Mouse (Mus musculus): Measurements from ENCODE around the gene Nelfb. TPM values are rescaled to one million over a fixed set of nuclear protein-coding genes. Genes with fewer than 3 reads are reported as not detected.
"Not testable (repeated sequence)": the region's sequence is repeated elsewhere in the genome, so short reads cannot be mapped to it uniquely, and the experiment has no call there.

Nelfb gene
- 10 to 100 TPM; 24.1 to 26.1 TPM for total RNA-seq (2021)
- long read RNA-seq, experiment 1, transcript Nelfb-201 (13 exons, 2,637 nt) = major isoform, 50 of 71 reads
- long read RNA-seq, experiment 1, partial matches to known transcripts = 4 of 71 reads
- long read RNA-seq, experiment 1, other reads (novel, unspliced or antisense) = 16 of 71 reads
- long read RNA-seq, experiment 2, transcript Nelfb-201 (13 exons, 2,637 nt) = major isoform, 65 of 81 reads
- long read RNA-seq, experiment 2, partial matches to known transcripts = 3 of 81 reads
- long read RNA-seq, experiment 2, other reads (novel, unspliced or antisense) = 10 of 81 reads

- intact Hi-C loops (cut with DNase I; ENCODE audit: low total_unique reads) = no loop called here
- peak; percentile 93 for DNase-seq
Measured at GRCm38 (mm10) chr2:25211121-25211670, at the start of gene Nelfb. Gene Nelfb (minus strand): TSS chr2:25211489.

GRCm38 (mm10) chr2:25258887-25259286, 47.6 kb upstream of the Nelfb start:
- intact Hi-C loops (cut with DNase I; ENCODE audit: low total_unique reads) = no loop called here

DNA sequence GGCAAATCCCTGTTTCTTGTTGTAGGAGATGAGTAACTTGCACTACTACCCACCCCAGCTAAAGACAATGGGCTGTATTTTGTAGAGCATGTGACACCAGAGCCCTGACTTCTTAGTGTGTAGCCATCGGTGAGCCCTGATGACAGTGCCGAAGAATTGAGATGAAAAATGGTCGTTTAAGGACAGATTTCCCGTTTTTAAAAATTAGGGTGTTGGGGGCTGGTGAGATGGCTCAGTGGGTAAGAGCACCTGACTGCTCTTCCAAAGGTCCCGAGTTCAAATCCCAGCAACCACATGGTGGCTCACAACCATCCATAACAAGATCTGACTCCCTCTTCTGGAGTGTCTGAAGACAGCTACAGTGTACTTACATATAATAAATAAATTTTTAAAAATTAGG, 46.0 kb upstream of the Nelfb start:
- intact Hi-C loops (cut with DNase I; ENCODE audit: low total_unique reads) = not testable (repeated sequence)

More at GRCm38 (mm10) chr2:25258887-25259286, 47.6 kb upstream of the Nelfb start:
- DNase-seq = no peak

DNA sequence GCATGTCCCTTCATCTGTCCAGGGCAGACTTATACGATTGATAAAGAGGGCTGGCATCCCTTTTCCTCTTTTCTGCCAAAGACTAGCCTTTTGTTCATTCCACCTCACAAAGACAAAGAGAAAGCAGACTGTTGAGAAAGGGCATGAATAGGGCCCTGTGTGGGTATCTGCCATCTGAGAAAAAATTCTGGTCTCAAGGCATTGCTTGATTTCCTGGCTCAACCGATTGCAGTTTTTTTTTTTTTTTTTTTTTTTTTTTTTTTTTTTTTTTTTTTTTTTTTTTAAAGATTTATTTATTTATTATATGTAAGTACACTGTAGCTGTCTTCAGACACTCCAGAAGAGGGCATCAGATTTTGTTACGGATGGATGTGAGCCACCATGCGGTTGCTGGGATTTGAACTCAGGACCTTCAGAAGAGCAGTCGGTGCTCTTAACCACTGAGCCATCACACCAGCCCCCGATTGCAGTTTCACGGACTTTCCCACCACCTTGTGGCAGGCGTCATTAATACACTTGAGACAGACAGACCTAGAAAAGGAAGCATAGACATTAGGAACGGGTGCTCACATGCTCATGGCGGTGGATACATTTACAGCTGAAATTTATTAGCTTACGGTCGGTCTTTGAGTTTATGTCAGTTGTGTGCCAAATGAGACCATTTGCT, 45.3 kb upstream of the Nelfb start:
- DNase-seq; intact Hi-C loops (cut with DNase I; ENCODE audit: low total_unique reads): not testable (repeated sequence)

More for the DNA sequence above, 46.0 kb upstream of the Nelfb start:
- DNase-seq = not testable (repeated sequence)

GRCm38 (mm10) chr2:25255284-25255779, 44.0 kb upstream of the Nelfb start, which contains the start of gene Tmem203:
Gene Tmem203 (plus strand): TSS chr2:25255439.
- intact Hi-C loops (cut with DNase I; ENCODE audit: low total_unique reads) = no loop called here

DNA sequence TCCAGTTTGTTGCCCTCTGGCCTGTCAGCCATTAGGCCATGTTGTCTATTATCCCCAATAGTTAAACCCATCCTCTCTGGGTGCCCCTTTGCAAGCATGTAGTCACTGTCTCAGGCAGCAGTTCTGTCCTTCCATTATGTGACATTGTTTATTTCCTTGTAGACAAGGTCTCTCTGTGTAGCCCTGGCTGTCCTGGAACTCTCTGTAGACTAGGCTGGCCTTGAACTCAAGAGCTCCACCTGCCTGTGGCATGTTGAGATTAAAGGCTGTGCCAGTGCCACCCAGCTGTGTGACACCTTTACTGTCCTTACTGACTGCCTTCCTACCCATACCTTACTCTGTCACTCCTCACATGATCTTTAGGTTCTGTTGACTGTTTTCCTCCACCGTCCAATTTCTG, 41.0 kb upstream of the Nelfb start:
- intact Hi-C loops (cut with DNase I; ENCODE audit: low total_unique reads) = no loop called here

More at GRCm38 (mm10) chr2:25255284-25255779, 44.0 kb upstream of the Nelfb start, which contains the start of gene Tmem203:
- peak; percentile 87 for DNase-seq

DNA sequence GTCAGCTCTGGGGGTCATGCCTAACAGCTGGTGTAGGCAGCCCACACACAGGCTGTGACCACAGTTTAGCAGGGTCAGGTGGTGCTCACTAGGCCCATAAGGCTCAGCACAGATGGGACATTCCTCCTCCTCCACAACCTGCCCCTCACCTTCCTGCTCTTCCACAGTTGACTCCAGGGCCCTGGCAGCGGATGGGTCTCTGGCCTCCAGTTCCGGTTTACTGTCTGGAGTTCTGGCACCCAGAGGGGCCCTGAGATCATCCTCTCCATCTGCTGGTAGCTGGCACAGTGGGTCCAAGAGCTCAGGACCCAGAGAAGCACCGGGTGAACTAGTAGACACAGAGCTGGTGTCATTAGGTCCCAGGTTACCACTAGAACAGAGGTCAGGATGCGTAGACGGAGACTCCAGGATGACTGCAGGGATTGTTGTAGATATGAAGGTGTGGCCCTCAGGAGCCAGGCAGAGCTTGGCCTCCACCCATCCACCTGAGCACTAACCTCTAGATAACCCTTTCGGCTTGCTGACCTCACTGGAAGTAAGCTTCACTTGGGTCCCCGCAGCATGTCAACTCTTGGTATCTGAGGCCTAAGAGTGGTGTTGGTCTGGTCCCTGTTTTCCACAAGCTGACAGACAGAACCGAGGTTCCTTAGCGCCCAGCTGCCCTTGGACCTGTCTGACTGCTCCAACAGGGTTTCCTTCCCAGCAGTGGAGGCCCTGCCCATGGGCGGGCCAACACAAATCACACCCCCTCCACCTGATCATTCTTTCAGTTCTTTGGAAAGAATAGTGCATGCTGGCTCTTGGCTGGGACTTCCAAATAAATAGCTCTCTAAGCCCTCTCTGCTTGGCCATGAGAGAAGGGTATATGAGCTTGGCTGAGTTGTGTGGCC, 35.1 kb upstream of the Nelfb start, which contains the start of gene AL732309.1:
AL732309.1 (minus strand) TSS at position 681 of the 890 bp plus-strand sequence.
- DNase-seq = no peak
- intact Hi-C loops (cut with DNase I; ENCODE audit: low total_unique reads) = loop anchor here (10.0 kb wide), 1 partner anchor 52 kb away; the partner anchor contains the start of gene Tor4a

More for the DNA sequence above, 41.0 kb upstream of the Nelfb start:
- no peak for DNase-seq

GRCm38 (mm10) chr2:25244144-25244543, 32.9 kb upstream of the Nelfb start:
- no peak for DNase-seq

GRCm38 (mm10) chr2:25243342-25243741, 32.1 kb upstream of the Nelfb start:
- no peak for DNase-seq
- intact Hi-C loops (cut with DNase I; ENCODE audit: low total_unique reads) = loop anchor here (10.0 kb wide), 1 partner anchor 49 kb away; the partner anchor contains the start of gene Tor4a

More at GRCm38 (mm10) chr2:25244144-25244543, 32.9 kb upstream of the Nelfb start:
- intact Hi-C loops (cut with DNase I; ENCODE audit: low total_unique reads) = loop anchor here (10.0 kb wide), 1 partner anchor 49 kb away; the partner anchor contains the start of gene Tor4a

DNA sequence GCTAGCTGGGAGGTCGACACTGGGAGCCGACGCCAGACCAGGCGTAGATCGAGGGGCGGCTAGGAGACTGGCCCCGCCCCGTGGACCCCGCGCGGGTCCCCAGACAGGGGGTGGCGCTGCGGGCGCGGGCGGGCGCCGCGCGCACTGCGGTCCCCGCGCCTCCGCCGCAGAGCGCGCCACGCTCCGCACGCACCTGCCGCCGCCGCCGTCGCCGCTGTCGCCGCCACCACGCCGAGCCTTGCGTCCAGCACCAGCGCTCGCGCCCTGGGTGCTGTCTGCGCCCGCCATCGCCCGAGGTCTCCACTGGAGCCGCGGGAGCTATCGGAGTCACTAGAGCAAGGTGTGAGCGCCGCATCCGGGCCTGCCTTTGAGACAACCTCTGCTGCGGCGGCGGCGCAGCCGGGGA, 30.8 kb upstream of the Nelfb start, which contains the start of the genes Rnf208 and Cysrt1:
Rnf208 (plus strand) TSS at position 155 of the 406 bp plus-strand sequence.
Cysrt1 (minus strand) TSS at position 352 of the 406 bp plus-strand sequence.
- intact Hi-C loops (cut with DNase I; ENCODE audit: low total_unique reads) = loop anchor here (10.0 kb wide), 1 partner anchor 47 kb away; the partner anchor contains the start of gene Tor4a
- DNase-seq = no peak

GRCm38 (mm10) chr2:25241438-25241775, 30.1 kb upstream of the Nelfb start:
- DNase-seq = no peak

GRCm38 (mm10) chr2:25240723-25241437, 29.6 kb upstream of the Nelfb start:
- intact Hi-C loops (cut with DNase I; ENCODE audit: low total_unique reads) = loop anchor here (10.0 kb wide), 1 partner anchor 46 kb away; the partner anchor contains the start of gene Tor4a
- peak; percentile 71 for DNase-seq

More at GRCm38 (mm10) chr2:25241438-25241775, 30.1 kb upstream of the Nelfb start:
- intact Hi-C loops (cut with DNase I; ENCODE audit: low total_unique reads) = loop anchor here (10.0 kb wide), 1 partner anchor 47 kb away; the partner anchor contains the start of gene Tor4a

DNA sequence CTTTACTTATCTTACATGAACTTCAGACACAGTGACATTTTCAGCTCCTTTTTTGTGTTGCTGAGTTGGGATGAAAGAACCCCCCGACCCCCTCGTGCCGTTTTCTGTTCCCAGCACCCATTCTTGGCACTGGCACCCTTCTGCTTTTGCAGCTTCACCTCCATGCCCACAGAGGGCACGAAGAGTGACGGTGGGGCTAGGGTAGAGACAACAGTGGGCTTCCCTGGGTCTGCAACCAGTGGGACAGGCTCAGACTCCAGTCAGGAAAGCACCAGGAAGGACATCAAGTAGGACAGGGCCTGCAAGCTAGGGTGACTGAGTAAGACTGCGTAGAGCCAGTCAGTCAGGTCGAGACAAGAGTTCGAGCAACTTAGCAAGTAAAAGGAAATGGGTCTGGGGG, 29.0 kb upstream of the Nelfb start:
- intact Hi-C loops (cut with DNase I; ENCODE audit: low total_unique reads) = loop anchor here (10.0 kb wide), 1 partner anchor 46 kb away; the partner anchor contains the start of gene Tor4a
- no peak for DNase-seq

- intact Hi-C loops (cut with DNase I; ENCODE audit: low total_unique reads) = loop anchor here (10.0 kb wide), 1 partner anchor 45 kb away; the partner anchor contains the start of gene Tor4a
- no peak for DNase-seq
Measured at GRCm38 (mm10) chr2:25239766-25240165, 28.5 kb upstream of the Nelfb start.

DNA sequence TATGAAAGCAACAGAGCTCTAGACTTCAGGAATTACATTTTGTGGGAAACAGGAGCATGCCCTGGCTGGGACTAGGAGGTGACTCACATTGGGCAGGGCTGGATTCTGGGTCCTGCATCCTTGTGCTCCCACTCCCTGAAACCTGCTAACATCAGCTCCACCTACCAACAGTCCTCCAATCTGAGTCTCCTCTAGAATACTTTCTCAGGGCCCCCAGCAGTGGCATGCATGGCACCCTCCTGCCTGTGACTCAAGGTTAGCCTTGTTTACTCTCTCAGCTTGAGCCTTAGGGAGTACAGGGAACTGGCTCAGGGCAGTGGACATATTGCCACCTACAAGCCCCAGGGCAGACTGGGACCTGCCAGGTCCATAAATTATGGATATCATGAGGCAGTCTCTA, 26.8 kb upstream of the Nelfb start:
- DNase-seq = no peak
- intact Hi-C loops (cut with DNase I; ENCODE audit: low total_unique reads) = no loop called here

GRCm38 (mm10) chr2:25237522-25237921, 26.2 kb upstream of the Nelfb start:
- DNase-seq = no peak
- intact Hi-C loops (cut with DNase I; ENCODE audit: low total_unique reads) = no loop called here

GRCm38 (mm10) chr2:25236614-25237013, 25.3 kb upstream of the Nelfb start, which contains the start of gene Rnf224:
Gene Rnf224 (minus strand): TSS chr2:25236787.
- no peak for DNase-seq
- intact Hi-C loops (cut with DNase I; ENCODE audit: low total_unique reads) = no loop called here
